Mouse (Mus musculus): Measurements from ENCODE around the gene Tekt2. TPM values are rescaled to one million over a fixed set of nuclear protein-coding genes. Genes with fewer than 3 reads are reported as not detected.
A peak's percentile ranks its signal among the peaks of the same experiment; 100 is the strongest.

The Tekt2 gene
- polyA plus RNA-seq, 1 experiment from 2014 or later = 7.4 TPM

DNA sequence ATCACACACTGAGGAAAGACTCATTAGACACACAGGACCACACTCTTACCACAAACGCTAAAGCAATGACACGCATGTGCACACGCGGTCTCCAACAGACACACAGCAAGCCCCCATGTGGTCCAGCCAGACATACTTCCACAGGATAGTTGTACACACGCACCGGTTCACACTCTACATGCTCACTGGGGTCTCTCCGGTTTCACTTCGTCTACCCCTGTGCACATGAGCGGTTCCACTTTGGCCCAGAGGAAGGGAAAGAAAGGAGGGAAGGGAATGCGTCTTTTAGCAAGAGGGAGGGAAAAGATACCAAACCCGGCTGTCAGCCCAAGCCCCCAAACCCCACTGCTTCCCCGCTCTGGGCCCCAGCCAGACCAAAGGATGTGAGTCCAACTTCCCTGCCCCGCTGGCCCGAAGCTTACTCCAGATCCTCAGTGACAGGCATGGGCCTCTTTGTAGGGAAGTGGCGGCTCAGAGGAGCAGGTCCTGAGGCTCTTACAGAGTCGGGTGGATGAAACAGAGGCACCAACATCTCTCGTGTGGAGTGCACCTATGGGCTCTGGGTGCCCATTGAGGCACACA, 37.3 kb downstream of the Tekt2 start:
- H3K4me3 ChIP-seq (replicated peaks; ENCODE audit: low read depth, low read length) = no peak overlapping the region
- H3K9ac ChIP-seq (replicated peaks; ENCODE audit: low read length) = no peak overlapping the region
- peaks cover 33% of the 10 kb centered on the region for H3K27me3 ChIP-seq (ENCODE audit: control insufficient read depth, insufficient read depth, low read length)
- no peaks in the 10 kb centered on the region for H3K4me1 ChIP-seq (ENCODE audit: control insufficient read depth, insufficient read depth, low read length)
- H3K36me3 ChIP-seq (ENCODE audit: control insufficient read depth, insufficient read depth, low read length) = no peaks in the 10 kb centered on the region
- WGBS = 33% methylated on average over 17 of the region's 17 CpGs
- H3K27ac ChIP-seq (replicated peaks; ENCODE audit: low read depth, low read length) = no peak overlapping the region
- no peak overlapping the region for H3K4me2 ChIP-seq (ENCODE audit: low read length)
- DNase-seq (no peak), ATAC-seq (ENCODE audit: low FRiP score, low TSS enrichment) (no peak)
- no peaks in the 10 kb centered on the region for H3K9me3 ChIP-seq (ENCODE audit: control insufficient read depth, low read length)

GRCm38 (mm10) chr4:126287302-126287995, 38.0 kb downstream of the Tekt2 start:
- no peak for DNase-seq
- Histone ChIP-seq H3K4me2 (ENCODE audit: low read length) (no peak overlapping the region), H3K27me3 (ENCODE audit: control insufficient read depth, insufficient read depth, low read length) (peaks cover 33% of the 10 kb centered on the region), H3K27ac (replicated peaks; ENCODE audit: low read depth, low read length) (no peak overlapping the region), H3K4me1 (ENCODE audit: control insufficient read depth, insufficient read depth, low read length) (no peaks in the 10 kb centered on the region), H3K36me3 (ENCODE audit: control insufficient read depth, insufficient read depth, low read length) (no peaks in the 10 kb centered on the region), H3K9ac (replicated peaks; ENCODE audit: low read length) (no peak overlapping the region), H3K4me3 (replicated peaks; ENCODE audit: low read depth, low read length) (no peak overlapping the region), H3K9me3 (ENCODE audit: control insufficient read depth, low read length) (no peaks in the 10 kb centered on the region)
- no peak for ATAC-seq (ENCODE audit: low FRiP score, low TSS enrichment)
- WGBS = 39% methylated on average over 11 of the region's 11 CpGs

DNA sequence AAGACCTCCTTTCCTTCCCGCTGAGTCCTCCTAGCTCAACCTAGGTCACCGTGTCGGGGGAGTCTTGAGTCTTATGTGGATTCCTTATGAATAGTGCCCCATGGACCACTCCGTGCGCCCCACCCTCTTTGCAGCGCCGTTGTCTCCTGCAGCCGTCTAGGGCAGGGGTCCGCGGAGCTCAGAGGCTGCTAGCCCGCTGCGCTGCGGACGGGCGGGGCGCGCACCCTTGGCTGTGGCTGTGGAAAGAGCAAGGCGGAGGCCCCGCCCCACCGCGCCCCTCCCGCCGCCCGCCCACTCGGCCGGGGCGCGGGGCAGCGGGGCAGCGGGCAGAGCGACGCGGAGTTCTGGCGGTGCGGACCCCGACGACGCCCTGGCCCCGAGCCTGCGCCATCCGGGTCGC, 39.0 kb downstream of the Tekt2 start, which contains the start of gene Col8a2:
Gene Col8a2, plus strand, starts transcription at position 302 of the 400 bp plus-strand sequence.
- ATAC-seq (ENCODE audit: low FRiP score, low TSS enrichment) = no peak
- 3% methylated on average over 42 of the region's 42 CpGs for WGBS
- DNase-seq = no peak

DNA sequence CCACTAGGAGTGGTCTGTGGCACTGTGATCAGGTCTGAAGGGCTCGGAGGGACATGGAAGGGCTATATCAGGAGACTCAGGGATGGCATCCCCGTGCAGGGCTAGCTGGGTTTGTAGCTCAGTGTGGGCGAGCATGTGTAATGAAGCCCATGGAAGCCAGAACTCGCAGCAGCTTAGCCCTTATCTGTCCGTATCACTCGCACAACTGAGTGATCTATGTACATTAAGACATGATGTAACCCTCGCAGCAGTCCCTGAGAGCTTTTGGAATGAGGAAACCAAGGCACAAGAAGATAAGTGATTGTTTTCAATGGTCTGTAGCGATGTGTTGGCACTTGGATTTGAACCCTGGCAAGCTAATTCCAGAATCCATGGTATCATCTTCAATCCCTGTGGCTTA, 41.9 kb downstream of the Tekt2 start:
- ATAC-seq (ENCODE audit: low FRiP score, low TSS enrichment) = no peak
- DNase-seq = no peak
- Histone ChIP-seq H3K27me3 (ENCODE audit: control insufficient read depth, insufficient read depth, low read length) (peaks cover 30% of the 10 kb centered on the region), H3K4me2 (ENCODE audit: low read length) (no peak overlapping the region), H3K9me3 (ENCODE audit: control insufficient read depth, low read length) (no peaks in the 10 kb centered on the region), H3K36me3 (ENCODE audit: control insufficient read depth, insufficient read depth, low read length) (no peaks in the 10 kb centered on the region), H3K9ac (replicated peaks; ENCODE audit: low read length) (no peak overlapping the region), H3K27ac (replicated peaks; ENCODE audit: low read depth, low read length) (no peak overlapping the region), H3K4me1 (ENCODE audit: control insufficient read depth, insufficient read depth, low read length) (no peaks in the 10 kb centered on the region), H3K4me3 (replicated peaks; ENCODE audit: low read depth, low read length) (no peak overlapping the region)
- WGBS = 89% methylated on average over 8 of the region's 8 CpGs

More for the DNA sequence above, 39.0 kb downstream of the Tekt2 start, which contains the start of gene Col8a2:
- Histone ChIP-seq H3K9me3 (ENCODE audit: control insufficient read depth, low read length) (no peaks in the 10 kb centered on the region), H3K27me3 (ENCODE audit: control insufficient read depth, insufficient read depth, low read length) (peaks cover 33% of the 10 kb centered on the region), H3K27ac (replicated peaks; ENCODE audit: low read depth, low read length) (no peak within 1 kb of the TSS), H3K4me2 (ENCODE audit: low read length) (peak within 1 kb of the TSS; percentile 48), H3K4me3 (replicated peaks; ENCODE audit: low read depth, low read length) (peak within 1 kb of the TSS; percentile 24), H3K36me3 (ENCODE audit: control insufficient read depth, insufficient read depth, low read length) (no peaks in the 10 kb centered on the region), H3K9ac (replicated peaks; ENCODE audit: low read length) (peak within 1 kb of the TSS; percentile 20; the same call in 1 of the 2 replicates), H3K4me1 (ENCODE audit: control insufficient read depth, insufficient read depth, low read length) (no peaks in the 10 kb centered on the region)

- Histone ChIP-seq H3K36me3 (ENCODE audit: control insufficient read depth, insufficient read depth, low read length) (no peaks in the 10 kb centered on the region), H3K27ac (replicated peaks; ENCODE audit: low read depth, low read length) (no peak overlapping the region)
Measured at GRCm38 (mm10) chr4:126281706-126282105, 43.8 kb downstream of the Tekt2 start.

DNA sequence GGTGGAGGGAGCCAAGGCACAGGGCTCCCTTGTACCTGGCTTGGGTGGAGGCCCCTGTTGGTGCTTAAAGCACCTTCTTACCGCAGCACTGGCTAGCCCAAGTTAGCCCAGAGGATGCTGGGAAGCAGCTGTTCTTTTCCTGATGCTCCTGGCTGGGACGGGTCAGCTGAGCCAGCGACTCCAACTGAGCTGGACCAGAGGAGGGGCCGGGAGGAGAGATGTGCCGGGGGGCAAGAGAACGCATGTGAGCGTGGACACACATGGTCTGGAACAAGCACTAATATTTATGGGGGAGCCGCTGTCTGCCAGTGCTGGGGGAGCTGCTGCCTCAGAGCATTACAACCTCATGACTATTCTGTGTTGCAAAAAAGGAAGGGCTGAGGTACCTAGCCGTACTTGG, 46.5 kb downstream of the Tekt2 start:
- peaks cover 12% of the 10 kb centered on the region for H3K36me3 ChIP-seq (ENCODE audit: control insufficient read depth, insufficient read depth, low read length)
- no peak overlapping the region for H3K9ac ChIP-seq (replicated peaks; ENCODE audit: low read length)
- no peaks in the 10 kb centered on the region for H3K9me3 ChIP-seq (ENCODE audit: control insufficient read depth, low read length)
- 53% methylated on average over 9 of the region's 9 CpGs for WGBS
- H3K27ac ChIP-seq (replicated peaks; ENCODE audit: low read depth, low read length) = no peak overlapping the region
- no peak for ATAC-seq (ENCODE audit: low FRiP score, low TSS enrichment)
- H3K27me3 ChIP-seq (ENCODE audit: control insufficient read depth, insufficient read depth, low read length) = no peaks in the 10 kb centered on the region
- H3K4me1 ChIP-seq (ENCODE audit: control insufficient read depth, insufficient read depth, low read length) = no peaks in the 10 kb centered on the region
- no peak overlapping the region for H3K4me3 ChIP-seq (replicated peaks; ENCODE audit: low read depth, low read length)
- H3K4me2 ChIP-seq (ENCODE audit: low read length) = no peak overlapping the region
- DNase-seq = no peak

More at GRCm38 (mm10) chr4:126281706-126282105, 43.8 kb downstream of the Tekt2 start:
- H3K4me3 ChIP-seq (replicated peaks; ENCODE audit: low read depth, low read length) = no peak overlapping the region
- H3K9me3 ChIP-seq (ENCODE audit: control insufficient read depth, low read length) = no peaks in the 10 kb centered on the region
- no peak overlapping the region for H3K4me2 ChIP-seq (ENCODE audit: low read length)
- ATAC-seq (ENCODE audit: low FRiP score, low TSS enrichment) (no peak), DNase-seq (no peak)
- no peak overlapping the region for H3K9ac ChIP-seq (replicated peaks; ENCODE audit: low read length)
- WGBS = 71% methylated on average over 9 of the region's 9 CpGs
- no peaks in the 10 kb centered on the region for H3K4me1 ChIP-seq (ENCODE audit: control insufficient read depth, insufficient read depth, low read length)
- H3K27me3 ChIP-seq (ENCODE audit: control insufficient read depth, insufficient read depth, low read length) = peaks cover 12% of the 10 kb centered on the region

DNA sequence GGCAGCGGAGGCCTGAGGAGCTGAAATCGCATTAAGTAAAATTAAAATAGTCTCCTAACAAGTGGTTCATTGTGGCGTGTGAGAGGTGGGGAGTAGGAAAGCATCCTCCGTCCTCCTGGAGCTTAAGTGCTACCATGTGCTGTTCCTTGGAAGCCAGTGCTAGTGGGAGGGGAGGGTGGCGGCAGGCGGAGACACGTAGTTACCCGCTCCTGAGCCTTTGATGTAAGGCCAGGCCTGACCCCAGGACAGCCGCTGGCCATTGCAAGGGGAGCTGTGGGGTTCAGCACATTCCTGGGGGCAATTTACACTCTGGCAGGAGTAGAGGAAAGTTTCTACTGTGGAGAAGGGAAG, 46.9 kb downstream of the Tekt2 start:
- no peak overlapping the region for H3K9ac ChIP-seq (replicated peaks; ENCODE audit: low read length)
- peaks cover 17% of the 10 kb centered on the region for H3K36me3 ChIP-seq (ENCODE audit: control insufficient read depth, insufficient read depth, low read length)
- no peak overlapping the region for H3K27ac ChIP-seq (replicated peaks; ENCODE audit: low read depth, low read length)
- ATAC-seq (ENCODE audit: low FRiP score, low TSS enrichment) (no peak), DNase-seq (no peak)
- no peak overlapping the region for H3K4me2 ChIP-seq (ENCODE audit: low read length)
- H3K9me3 ChIP-seq (ENCODE audit: control insufficient read depth, low read length) = no peaks in the 10 kb centered on the region
- H3K4me1 ChIP-seq (ENCODE audit: control insufficient read depth, insufficient read depth, low read length) = no peaks in the 10 kb centered on the region
- WGBS = 43% methylated on average over 9 of the region's 9 CpGs
- no peaks in the 10 kb centered on the region for H3K27me3 ChIP-seq (ENCODE audit: control insufficient read depth, insufficient read depth, low read length)
- H3K4me3 ChIP-seq (replicated peaks; ENCODE audit: low read depth, low read length) = no peak overlapping the region

DNA sequence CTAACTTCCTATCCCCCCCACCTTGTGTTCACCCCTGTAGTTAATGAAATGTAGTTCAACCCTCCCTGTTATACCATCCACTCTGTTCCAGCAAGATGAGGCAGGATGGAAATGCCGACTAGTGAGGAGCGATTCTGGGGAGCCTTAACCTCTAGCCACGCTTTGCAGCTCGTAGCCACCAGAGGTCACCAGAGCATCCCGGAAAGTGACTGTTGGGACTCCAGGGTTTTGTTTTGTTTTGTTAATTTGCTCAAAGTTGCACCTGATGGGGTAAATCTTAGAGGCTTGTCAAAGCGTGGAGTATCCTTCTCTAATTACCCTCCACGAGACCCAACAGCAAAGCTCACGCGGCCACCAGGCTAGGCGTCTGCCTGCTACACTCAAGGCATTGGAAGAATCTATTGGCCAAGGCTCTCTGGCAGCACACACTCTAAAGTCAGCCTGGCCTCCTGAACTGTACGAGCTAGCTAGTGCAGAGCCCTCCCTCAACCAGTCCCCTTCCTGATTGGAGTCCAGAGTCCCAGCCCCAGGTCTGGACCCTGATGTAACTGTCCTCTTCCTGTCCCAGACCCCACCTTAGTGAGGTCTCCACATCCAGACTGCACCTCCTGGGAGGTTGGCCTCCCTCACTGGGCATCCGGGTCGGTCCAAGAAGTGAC, 47.5 kb downstream of the Tekt2 start:
- Histone ChIP-seq H3K27ac (replicated peaks; ENCODE audit: low read depth, low read length) (no peak overlapping the region), H3K4me2 (ENCODE audit: low read length) (no peak overlapping the region), H3K27me3 (ENCODE audit: control insufficient read depth, insufficient read depth, low read length) (no peaks in the 10 kb centered on the region), H3K9ac (replicated peaks; ENCODE audit: low read length) (no peak overlapping the region), H3K36me3 (ENCODE audit: control insufficient read depth, insufficient read depth, low read length) (peaks cover 22% of the 10 kb centered on the region), H3K9me3 (ENCODE audit: control insufficient read depth, low read length) (no peaks in the 10 kb centered on the region), H3K4me3 (replicated peaks; ENCODE audit: low read depth, low read length) (no peak overlapping the region), H3K4me1 (ENCODE audit: control insufficient read depth, insufficient read depth, low read length) (no peaks in the 10 kb centered on the region)
- peak; percentile 82 for DNase-seq
- WGBS = 10% methylated on average over 13 of the region's 13 CpGs
- no peak; the same call in 1 of the 2 replicates for ATAC-seq (ENCODE audit: low FRiP score, low TSS enrichment)

Data from midbrain, embryonic 14.5 days (tissue).